ENCODE assay signal across 13 mouse cellular contexts in genomic region chr14:30367074-30367473, GRCm38 (mm10).
"Had no signal": no experiment of that assay in that cellular context is flagged by ENCODE, and none has a peak within 500 bp of the region (broad histone marks: within the 10 kb centered on the region; RNA-seq: fewer than 3 reads in every experiment).

No protein-coding gene starts in this region.

- H3K27me3 ChIP-seq: liver, embryonic 13.5 days had no signal

- H3K4me2 ChIP-seq: liver, embryonic 13.5 days; midbrain, embryonic 11.5 days had no signal

- H3K4me1 ChIP-seq: liver, embryonic 13.5 days had no signal

- H3K36me3 ChIP-seq: liver, embryonic 13.5 days had no signal

- DNase-seq: kidney, postnatal 25 days; layer of hippocampus, adult 9-11 months; liver, embryonic 13.5 days; lung, adult 2 months; lung, postnatal 14 days; lung, postnatal 4 days; midbrain, embryonic 14.5 days; thymus, adult 2 months; thymus, postnatal 14 days; thymus, postnatal 4 days had no signal

- H3K4me3 ChIP-seq: layer of hippocampus, adult 2 months; liver, embryonic 13.5 days had no signal

- H3K27ac ChIP-seq: kidney, postnatal 0 days; layer of hippocampus, adult 2 months; liver, embryonic 13.5 days had no signal

- H3K9ac ChIP-seq: liver, embryonic 13.5 days had no signal

- H3K9me3 ChIP-seq: liver, embryonic 13.5 days had no signal
